Mouse (Mus musculus): ENCODE measurements around the gene Pmel.

- TF ChIP-seq ZC3H11A (IDR thresholded peaks at IDR 0.05; ENCODE audit: borderline replicate concordance, low read depth, low read length) (no peak), CHD2 (IDR thresholded peaks at IDR 0.05; ENCODE audit: low read depth, low read length) (no peak)
These were observed 47.3 kb upstream of the Pmel start for GRCm38 (mm10) chr10:128656731-128657130.

Data from ES-E14 (cell line).